Mouse (Mus musculus) forebrain, postnatal 0 days (tissue): ENCODE measurements around the gene Mob3c. TPM values are rescaled to one million over a fixed set of nuclear protein-coding genes. Genes with fewer than 3 reads are reported as not detected.
A peak's percentile ranks its signal among the peaks of the same experiment; 100 is the strongest.

Experiments
- ATAC-seq: fragments of 200-750 bp; cut with Nextera tagmentation; 2 replicates; pipeline ENCODE4 v1.8.0; 2017; ENCODE audit warnings: mild to moderate bottlenecking, moderate library complexity
- DNase-seq: peaks from one replicate; pipeline ENCODE4 v3.0.0-alpha.2; 2015
- H3K27ac ChIP-seq: fragments of 300-500 bp; sonication (generic); 2 replicates; pipeline ENCODE4 v1.5.1; 2014; ENCODE audit warnings: low read depth, mild to moderate bottlenecking, antibody characterized with exemption, low read length, moderate library complexity, mixed read lengths
- H3K27me3 ChIP-seq: fragments of 300-500 bp; sonication (generic); 2 replicates; pipeline ENCODE4 v1.6.1; 2014; ENCODE audit warnings: mild to moderate bottlenecking, low read length, mixed read lengths; ENCODE audit not compliant: insufficient read depth
- H3K36me3 ChIP-seq: fragments of 300-500 bp; sonication (generic); 2 replicates; pipeline ENCODE4 v1.6.1; 2014; ENCODE audit warnings: mild to moderate bottlenecking, moderate library complexity; ENCODE audit not compliant: insufficient read depth
- H3K4me1 ChIP-seq: fragments of 300-500 bp; sonication (generic); 2 replicates; pipeline ENCODE4 v1.6.1; 2014; ENCODE audit warnings: antibody characterized with exemption; ENCODE audit not compliant: insufficient read depth
- H3K4me2 ChIP-seq: fragments of 300-500 bp; sonication (generic); 2 replicates; pipeline ENCODE4 v1.6.1; 2014; ENCODE audit warnings: low read depth, mild to moderate bottlenecking, moderate library complexity
- H3K4me3 ChIP-seq: fragments of 300-500 bp; sonication (generic); 2 replicates; pipeline ENCODE4 v1.5.1; 2014; ENCODE audit warnings: low read depth, low read length, mixed read lengths
- H3K9ac ChIP-seq: fragments of 300-500 bp; sonication (generic); 2 replicates; pipeline ENCODE4 v1.6.1; 2014; ENCODE audit warnings: mild to moderate bottlenecking
- H3K9me3 ChIP-seq: fragments of 300-500 bp; sonication (generic); 2 replicates; pipeline ENCODE4 v1.6.1; 2016; ENCODE audit warnings: low read length
- CTCF ChIP-seq: sonication (generic); IDR thresholded peaks from 2 replicates; pipeline ENCODE4 v1.5.1; 2016; ENCODE audit warnings: antibody characterized with exemption, control low read depth, low read depth
- whole genome bisulfite sequencing: fragments of 180-500 bp; shearing (Covaris S2); extraction: QIAGEN DNeasy Blood & Tissue Kit; methylation state at CpG from one replicate; pipeline ENCODE4 v1.1.7; 2014; 5-methylcytosine and 5-hydroxymethylcytosine counted together
- polyA plus RNA-seq: library from polyadenylated mRNA; unstranded; fragments of >200 nt; fragmentation: Nextera tagmentation; extraction: Ambion mirVana; gene quantifications from 2 replicates; pipeline ENCODE4 v1.2.1, GENCODE M21; 2015
- total RNA-seq: library from RNA; depleted of rRNA; stranded (reverse); fragments of >200 nt; gene quantifications from 2 replicates; pipeline ENCODE4 v1.2.3, GENCODE M21; 2014

The Mob3c gene
- total and polyA plus RNA-seq, 2 experiments from 2014 or later, result 3.0 to 9.0 TPM

- no peak for ATAC-seq
- DNase-seq, result no peak
- Histone ChIP-seq H3K27ac (no peak overlapping the region), H3K9ac (no peak overlapping the region), H3K4me1 (no peaks in the 10 kb centered on the region), H3K9me3 (no peaks in the 10 kb centered on the region), H3K4me3 (no peak overlapping the region), H3K4me2 (no peak overlapping the region), H3K36me3 (no peaks in the 10 kb centered on the region), H3K27me3 (no peaks in the 10 kb centered on the region)
- no peak for TF ChIP-seq CTCF
- WGBS, result 64% methylated on average over 3 of the region's 3 CpGs
Measured at GRCm38 (mm10) chr4:115821928-115822327, 6.0 kb upstream of the Mob3c start.

- 76% methylated on average over 2 of the region's 2 CpGs for WGBS
- ATAC-seq (no peak), DNase-seq (no peak)
Measured at GRCm38 (mm10) chr4:115824178-115824577, 3.7 kb upstream of the Mob3c start.

DNA sequence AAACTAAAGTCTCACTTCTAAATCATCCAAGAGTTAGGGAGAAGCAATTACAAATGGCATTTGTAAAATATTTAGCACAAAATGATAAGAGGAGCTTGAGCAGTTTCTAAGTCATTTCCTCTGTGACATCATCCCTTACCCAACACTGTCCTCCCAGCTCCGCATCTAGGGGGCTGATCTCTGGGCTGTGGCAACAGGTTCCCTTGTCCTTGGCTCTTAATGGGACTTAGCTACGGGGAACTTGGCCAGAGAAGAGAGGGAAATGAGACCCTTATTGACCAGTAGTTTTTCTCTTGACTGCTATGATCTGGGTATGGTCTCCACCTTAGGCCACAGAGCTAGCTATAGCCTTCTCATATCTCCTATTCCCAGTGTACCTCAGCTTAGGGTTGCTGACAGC is 2.6 kb upstream of the Mob3c start:
- TF ChIP-seq CTCF, result no peak
- DNase-seq, result no peak
- Histone ChIP-seq H3K9ac (no peak overlapping the region), H3K4me3 (no peak overlapping the region), H3K27me3 (no peaks in the 10 kb centered on the region), H3K36me3 (0 out of 2 replicates have a peak, but pooled peaks cover 3% of the 10 kb centered on the region), H3K4me1 (peaks cover 7% of the 10 kb centered on the region), H3K4me2 (no peak overlapping the region), H3K9me3 (no peaks in the 10 kb centered on the region), H3K27ac (no peak overlapping the region)
- no peak for ATAC-seq
- 87% methylated on average over 2 of the region's 2 CpGs for WGBS

More at GRCm38 (mm10) chr4:115824178-115824577, 3.7 kb upstream of the Mob3c start:
- H3K4me2 ChIP-seq, result no peak overlapping the region
- H3K4me3 ChIP-seq, result no peak overlapping the region
- no peak for TF ChIP-seq CTCF
- no peaks in the 10 kb centered on the region for H3K27me3 ChIP-seq
- no peaks in the 10 kb centered on the region for H3K9me3 ChIP-seq
- peaks cover 7% of the 10 kb centered on the region for H3K4me1 ChIP-seq
- H3K36me3 ChIP-seq, result no peaks in the 10 kb centered on the region
- no peak overlapping the region for H3K27ac ChIP-seq
- no peak overlapping the region for H3K9ac ChIP-seq

DNA sequence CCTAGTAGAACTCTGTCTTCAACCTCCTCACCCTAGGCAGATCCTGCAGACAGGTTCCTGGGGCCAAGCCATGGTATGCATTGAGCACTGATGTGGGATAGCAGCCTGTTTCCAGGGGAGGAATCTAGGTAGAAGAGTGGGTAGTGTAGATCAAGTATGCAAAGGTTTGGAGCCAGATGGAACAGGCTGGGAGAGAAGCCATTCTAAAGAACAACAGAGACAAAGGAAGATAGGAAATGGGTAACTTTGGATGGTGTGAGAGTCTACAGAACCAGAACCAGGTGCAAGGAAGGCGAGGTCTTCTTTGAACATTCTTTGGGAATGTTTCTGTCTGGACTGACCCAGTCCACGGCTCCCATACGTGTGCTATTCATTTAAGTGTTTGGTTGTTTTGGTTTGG is 826 bp upstream of the Mob3c start:
- no peak overlapping the region for H3K9ac ChIP-seq
- no peak overlapping the region for H3K27ac ChIP-seq
- no peaks in the 10 kb centered on the region for H3K27me3 ChIP-seq
- no peak for TF ChIP-seq CTCF
- 72% methylated on average over 3 of the region's 3 CpGs for WGBS
- no peak overlapping the region for H3K4me3 ChIP-seq
- ATAC-seq (no peak), DNase-seq (no peak)
- peak overlapping the region; percentile 73; the same call in 1 of the 2 replicates for H3K4me2 ChIP-seq
- no peaks in the 10 kb centered on the region for H3K9me3 ChIP-seq
- H3K36me3 ChIP-seq, result 0 out of 2 replicates have a peak, but pooled peaks cover 3% of the 10 kb centered on the region
- H3K4me1 ChIP-seq, result peaks cover 7% of the 10 kb centered on the region

DNA sequence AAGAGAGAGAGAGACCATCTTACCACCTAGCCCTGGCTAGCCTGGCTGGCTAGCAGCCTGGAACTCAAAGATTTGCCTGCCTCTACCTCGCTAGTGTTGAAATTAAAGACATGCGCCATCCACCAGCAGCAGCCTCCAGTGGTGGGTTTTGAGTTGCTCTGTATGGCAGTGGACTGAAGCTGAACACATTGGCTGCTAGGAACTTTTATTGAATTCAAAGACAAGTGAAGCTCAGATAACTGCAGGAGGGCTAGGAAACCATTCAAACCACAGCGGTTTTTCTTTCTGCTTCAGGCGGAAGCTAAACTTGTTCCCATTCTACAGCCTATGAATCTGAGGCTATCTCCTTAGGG is 381 bp upstream of the Mob3c start:
- peak; percentile 43 for ATAC-seq
- H3K4me1 ChIP-seq, result peaks cover 7% of the 10 kb centered on the region
- H3K9me3 ChIP-seq, result no peaks in the 10 kb centered on the region
- H3K27me3 ChIP-seq, result no peaks in the 10 kb centered on the region
- H3K4me2 ChIP-seq, result peak overlapping the region; percentile 73
- TF ChIP-seq CTCF, result peak; percentile 39; the same call in 1 of the 2 replicates
- no peak overlapping the region for H3K27ac ChIP-seq
- H3K36me3 ChIP-seq, result 0 out of 2 replicates have a peak, but pooled peaks cover 3% of the 10 kb centered on the region
- WGBS, result 4% methylated on average over 4 of the region's 4 CpGs
- peak overlapping the region; percentile 58 for H3K9ac ChIP-seq
- no peak for DNase-seq
- H3K4me3 ChIP-seq, result peak overlapping the region; percentile 68

- Histone ChIP-seq H3K4me2 (peak overlapping the region; percentile 73), H3K9ac (peak overlapping the region; percentile 58), H3K4me3 (peak overlapping the region; percentile 68), H3K36me3 (peaks cover 3% of the 10 kb centered on the region; the same call in 1 of the 2 replicates), H3K4me1 (peaks cover 7% of the 10 kb centered on the region), H3K9me3 (no peaks in the 10 kb centered on the region), H3K27ac (no peak overlapping the region), H3K27me3 (no peaks in the 10 kb centered on the region)
- no peak for TF ChIP-seq CTCF
- no peak for DNase-seq
- WGBS, result 5% methylated on average over 8 of the region's 8 CpGs
- peak; percentile 21 for ATAC-seq
Measured at GRCm38 (mm10) chr4:115828572-115828902, 645 bp downstream of the Mob3c start.

GRCm38 (mm10) chr4:115830491-115830890 is 2.6 kb downstream of the Mob3c start:
- WGBS, result 82% methylated on average over 5 of the region's 5 CpGs
- H3K9ac ChIP-seq, result no peak overlapping the region
- H3K9me3 ChIP-seq, result no peaks in the 10 kb centered on the region
- no peak overlapping the region for H3K4me2 ChIP-seq
- H3K36me3 ChIP-seq, result peaks cover 3% of the 10 kb centered on the region
- no peak overlapping the region for H3K4me3 ChIP-seq
- ATAC-seq (no peak), DNase-seq (no peak)
- H3K27ac ChIP-seq, result no peak overlapping the region
- no peaks in the 10 kb centered on the region for H3K27me3 ChIP-seq
- H3K4me1 ChIP-seq, result peaks cover 7% of the 10 kb centered on the region
- no peak for TF ChIP-seq CTCF
